Mouse (Mus musculus) bone marrow macrophage, adult 2 months (primary cell): ENCODE data around the gene Szrd1.

Source experiments
- CTCF ChIP-seq: IDR thresholded peaks from 2 replicates; pipeline ENCODE4 v1.5.1; 2012; ENCODE audit warnings: low read depth, mild to moderate bottlenecking, low read length, moderate library complexity
- POLR2A ChIP-seq: IDR thresholded peaks from 2 replicates; pipeline ENCODE4 v1.6.1; 2012; ENCODE audit warnings: mild to moderate bottlenecking, low read depth, low read length, borderline replicate concordance

GRCm38 (mm10) chr4:141086862-141087261, 52.7 kb downstream of the Szrd1 start:
- TF ChIP-seq CTCF (no peak), POLR2A (no peak)
